Mouse (Mus musculus): ENCODE results near the gene Mfng.

Mfng gene

GRCm38 (mm10) chr15:78755966-78756725 lies 17.1 kb downstream of the Mfng start:
- no peak for DNase-seq (ENCODE audit: low spot score in 2 of 2)

GRCm38 (mm10) chr15:78755226-78755625 lies 18.0 kb downstream of the Mfng start:
- DNase-seq (ENCODE audit: low spot score in 2 of 2): no peak

GRCm38 (mm10) chr15:78754144-78754543 lies 19.1 kb downstream of the Mfng start:
- no peak for DNase-seq (ENCODE audit: low spot score in 2 of 2)

GRCm38 (mm10) chr15:78752991-78753390 lies 20.3 kb downstream of the Mfng start:
- DNase-seq (ENCODE audit: low spot score in 2 of 2): no peak

GRCm38 (mm10) chr15:78750608-78751350 lies 22.5 kb downstream of the Mfng start:
- DNase-seq (ENCODE audit: low spot score in 2 of 2): no peak

- DNase-seq (ENCODE audit: low spot score in 2 of 2): no peak
These were observed 23.4 kb downstream of the Mfng start for GRCm38 (mm10) chr15:78749855-78750254.

GRCm38 (mm10) chr15:78744206-78744605 lies 29.1 kb downstream of the Mfng start:
- peak; percentile 64 to 78 for DNase-seq (ENCODE audit: low spot score in 2 of 2)

- DNase-seq (ENCODE audit: low spot score in 2 of 2): no peak
These were observed 30.4 kb downstream of the Mfng start for GRCm38 (mm10) chr15:78742831-78743230.

GRCm38 (mm10) chr15:78740662-78741061 lies 32.6 kb downstream of the Mfng start:
- no peak for DNase-seq (ENCODE audit: low spot score in 2 of 2)

- DNase-seq (ENCODE audit: low spot score in 2 of 2): no peak
These were observed 36.1 kb downstream of the Mfng start for GRCm38 (mm10) chr15:78737146-78737545.

- DNase-seq (ENCODE audit: low spot score in 2 of 2): no peak
These were observed 36.6 kb downstream of the Mfng start for GRCm38 (mm10) chr15:78736681-78737100.

- no peak for DNase-seq (ENCODE audit: low spot score in 2 of 2)
These were observed 37.1 kb downstream of the Mfng start for GRCm38 (mm10) chr15:78736181-78736579.

- no peak for DNase-seq (ENCODE audit: low spot score in 2 of 2)
These were observed 37.7 kb downstream of the Mfng start for GRCm38 (mm10) chr15:78735431-78736180.

- DNase-seq (ENCODE audit: low spot score in 2 of 2): no peak
These were observed 41.4 kb downstream of the Mfng start for GRCm38 (mm10) chr15:78731830-78732229.

- DNase-seq (ENCODE audit: low spot score in 2 of 2): no peak
These were observed 42.8 kb downstream of the Mfng start for GRCm38 (mm10) chr15:78730315-78731049.

GRCm38 (mm10) chr15:78726697-78727096 lies 46.6 kb downstream of the Mfng start:
- no peak for DNase-seq (ENCODE audit: low spot score in 2 of 2)

GRCm38 (mm10) chr15:78720532-78720931 lies 52.7 kb downstream of the Mfng start:
- peak; percentile 36 to 48 for DNase-seq (ENCODE audit: low spot score in 2 of 2)

- peak; percentile 26 to 59 for DNase-seq (ENCODE audit: low spot score in 2 of 2)
These were observed 53.2 kb downstream of the Mfng start for GRCm38 (mm10) chr15:78720094-78720493.

- no peak for DNase-seq (ENCODE audit: low spot score in 2 of 2)
These were observed 53.9 kb downstream of the Mfng start for GRCm38 (mm10) chr15:78719416-78719815.

GRCm38 (mm10) chr15:78718290-78719250 lies 54.7 kb downstream of the Mfng start, which contains the start of gene Elfn2:
Gene Elfn2, minus strand, starts transcription at chr15:78718771.
- no peak for DNase-seq (ENCODE audit: low spot score in 2 of 2)
